In the genomic region with DNA sequence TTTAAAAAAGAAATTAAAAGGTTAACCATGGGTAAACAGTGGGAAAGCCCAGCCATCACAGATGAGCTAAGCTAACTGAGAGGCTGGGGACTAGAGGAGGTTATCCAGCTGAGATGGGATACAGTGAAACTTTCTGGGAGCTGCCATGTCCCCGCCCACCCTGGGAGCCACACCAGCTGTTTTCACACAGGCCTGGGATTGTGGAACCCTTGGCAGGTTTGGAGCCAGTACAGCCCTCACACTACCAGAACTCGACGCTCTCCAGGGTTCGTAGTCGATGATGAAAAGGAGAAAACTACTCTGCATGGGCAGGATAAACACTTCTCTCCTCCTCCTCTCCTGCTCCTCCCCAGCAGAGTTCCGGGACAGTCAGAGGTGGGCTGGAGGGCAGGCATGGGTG, we compare ENCODE assay signal across 12 mouse cellular contexts. TPM values are rescaled to one million over a fixed set of nuclear protein-coding genes. Genes with fewer than 3 reads are reported as not detected.
DNase-seq lines count a peak whose midpoint lies in the region; ATAC-seq and TF ChIP-seq lines count a peak whose summit lies in the region.
"Had no signal": no experiment of that assay in that cellular context is flagged by ENCODE, and none has a peak within 500 bp of the region (broad histone marks: within the 10 kb centered on the region; RNA-seq: fewer than 3 reads in every experiment).

No protein-coding gene starts in this region.

- no peaks in the 10 kb centered on the region for H3K9me3 ChIP-seq in embryonic facial prominence, embryonic 14.5 days (ENCODE audit: control insufficient read depth, low read length)
- no peaks in the 10 kb centered on the region for H3K9me3 ChIP-seq in embryonic facial prominence, embryonic 10.5 days
- no peaks in the 10 kb centered on the region for H3K9me3 ChIP-seq in lung, embryonic 14.5 days (ENCODE audit: low read depth, low read length)
- no peaks in the 10 kb centered on the region for H3K9me3 ChIP-seq in stomach, embryonic 14.5 days (ENCODE audit: control insufficient read depth, low read depth, low read length)
- H3K9me3 ChIP-seq: neural tube, embryonic 15.5 days had no signal

- intact Hi-C loops in heart, postnatal 36 days (cut with DNase I): no loop called here

- no peaks in the 10 kb centered on the region for H3K4me1 ChIP-seq in embryonic facial prominence, embryonic 14.5 days (ENCODE audit: control insufficient read depth, insufficient read depth, low read length)
- peaks cover 27% of the 10 kb centered on the region for H3K4me1 ChIP-seq in embryonic facial prominence, embryonic 10.5 days
- no peaks in the 10 kb centered on the region for H3K4me1 ChIP-seq in lung, embryonic 14.5 days (ENCODE audit: insufficient read depth)
- H3K4me1 ChIP-seq in lung, adult 2 months (ENCODE audit: control insufficient read depth, insufficient read depth, low read length): no peaks in the 10 kb centered on the region
- peaks cover 5% of the 10 kb centered on the region for H3K4me1 ChIP-seq in stomach, embryonic 14.5 days (ENCODE audit: control insufficient read depth, insufficient read depth, low read length)
- H3K4me1 ChIP-seq: limb, embryonic 12.5 days had no signal

- 46% methylated on average over 6 of the region's 6 CpGs for WGBS in embryonic facial prominence, embryonic 14.5 days
- 72% methylated on average over 6 of the region's 6 CpGs for WGBS in embryonic facial prominence, embryonic 10.5 days
- 25% methylated on average over 6 of the region's 6 CpGs for WGBS in lung, embryonic 14.5 days
- WGBS in lung, adult 2 months: 56% methylated on average over 6 of the region's 6 CpGs
- WGBS in stomach, embryonic 14.5 days: 28% methylated on average over 6 of the region's 6 CpGs

- no peak overlapping the region for H3K4me2 ChIP-seq in embryonic facial prominence, embryonic 14.5 days (ENCODE audit: low read depth, low read length)
- no peak overlapping the region for H3K4me2 ChIP-seq in lung, embryonic 14.5 days
- no peak overlapping the region for H3K4me2 ChIP-seq in stomach, embryonic 14.5 days (replicated peaks; ENCODE audit: low read depth, low read length)
- H3K4me2 ChIP-seq: limb, embryonic 12.5 days; neural tube, embryonic 15.5 days had no signal

- no peak overlapping the region for H3K4me3 ChIP-seq in embryonic facial prominence, embryonic 14.5 days (ENCODE audit: low read depth, low read length)
- H3K4me3 ChIP-seq in embryonic facial prominence, embryonic 10.5 days: no peak overlapping the region
- H3K4me3 ChIP-seq in lung, embryonic 14.5 days (ENCODE audit: low read depth, low read length): no peak overlapping the region
- no peak overlapping the region for H3K4me3 ChIP-seq in lung, adult 2 months (replicated peaks; ENCODE audit: extremely low read depth, low read depth, low read length)
- H3K4me3 ChIP-seq in stomach, embryonic 14.5 days (ENCODE audit: low read depth, low read length): no peak overlapping the region
- H3K4me3 ChIP-seq: limb, embryonic 12.5 days; neural tube, embryonic 15.5 days had no signal

- peak; percentile 48; the same call in 1 of the 2 replicates for ATAC-seq in embryonic facial prominence, embryonic 14.5 days (ENCODE audit: low read depth)
- ATAC-seq in lung, embryonic 14.5 days (ENCODE audit: insufficient read depth): peak; percentile 53; the same call in 1 of the 2 replicates
- ATAC-seq in stomach, embryonic 14.5 days (ENCODE audit: insufficient number of reproducible peaks, insufficient read depth, low FRiP score, low read depth): peak; percentile 76; the same call in 1 of the 2 replicates

- no peak for TF ChIP-seq CTCF in lung, embryonic 14.5 days (IDR thresholded peaks at IDR 0.05; ENCODE audit: low read depth)
- TF ChIP-seq CTCF in lung, adult 2 months (IDR thresholded peaks at IDR 0.05; ENCODE audit: insufficient read depth, low read length): no peak

- no peaks in the 10 kb centered on the region for H3K27me3 ChIP-seq in embryonic facial prominence, embryonic 14.5 days (replicated peaks; ENCODE audit: control insufficient read depth, insufficient read depth, low read length)
- no peaks in the 10 kb centered on the region for H3K27me3 ChIP-seq in embryonic facial prominence, embryonic 10.5 days (replicated peaks; ENCODE audit: low read depth, poor library complexity, severe bottlenecking)
- H3K27me3 ChIP-seq in lung, embryonic 14.5 days (ENCODE audit: insufficient read depth, low read length): no peaks in the 10 kb centered on the region
- H3K27me3 ChIP-seq in stomach, embryonic 14.5 days (ENCODE audit: control insufficient read depth, insufficient read depth, low read length): no peaks in the 10 kb centered on the region
- H3K27me3 ChIP-seq: limb, embryonic 12.5 days; neural tube, embryonic 15.5 days had no signal

- peak; percentile 51 for DNase-seq in embryonic facial prominence, embryonic 14.5 days (ENCODE audit: low spot score)
- DNase-seq in embryonic facial prominence, embryonic 10.5 days (ENCODE audit: low spot score): no peak
- peak; percentile 67 for DNase-seq in lung, embryonic 14.5 days
- DNase-seq in lung, adult 2 months: no peak
- peak; percentile 55 to 68 for DNase-seq in heart, postnatal 36 days
- DNase-seq in right cerebral cortex, postnatal 14 days: no peak
- DNase-seq in ovary, postnatal 36 days (ENCODE audit: low spot score): no peak
- DNase-seq: adrenal gland, postnatal 36 days; right cerebral cortex, postnatal 25 days had no signal

- H3K27ac ChIP-seq in embryonic facial prominence, embryonic 14.5 days (replicated peaks; ENCODE audit: low read depth, low read length): no peak overlapping the region
- H3K27ac ChIP-seq in embryonic facial prominence, embryonic 10.5 days (replicated peaks): no peak overlapping the region
- H3K27ac ChIP-seq in lung, embryonic 14.5 days (ENCODE audit: low read depth): no peak overlapping the region
- H3K27ac ChIP-seq in stomach, embryonic 14.5 days (ENCODE audit: low read length): no peak overlapping the region; the same call in 1 of the 2 replicates
- H3K27ac ChIP-seq: limb, embryonic 12.5 days; neural tube, embryonic 15.5 days had no signal

- TF ChIP-seq POLR2A in lung, adult 2 months (IDR thresholded peaks at IDR 0.05; ENCODE audit: borderline replicate concordance, extremely low read depth, low read depth, low read length): no peak

- no peaks in the 10 kb centered on the region for H3K36me3 ChIP-seq in embryonic facial prominence, embryonic 14.5 days (ENCODE audit: control insufficient read depth, insufficient read depth, low read length)
- no peaks in the 10 kb centered on the region for H3K36me3 ChIP-seq in embryonic facial prominence, embryonic 10.5 days (replicated peaks)
- H3K36me3 ChIP-seq in lung, embryonic 14.5 days (ENCODE audit: insufficient read depth): no peaks in the 10 kb centered on the region
- H3K36me3 ChIP-seq in stomach, embryonic 14.5 days (ENCODE audit: control insufficient read depth, insufficient read depth, low read length): no peaks in the 10 kb centered on the region
- H3K36me3 ChIP-seq: limb, embryonic 12.5 days; neural tube, embryonic 15.5 days had no signal

- H3K9ac ChIP-seq in embryonic facial prominence, embryonic 14.5 days (ENCODE audit: low read depth, low read length): no peak overlapping the region
- H3K9ac ChIP-seq in lung, embryonic 14.5 days: no peak overlapping the region
- H3K9ac ChIP-seq in stomach, embryonic 14.5 days (replicated peaks; ENCODE audit: low read depth, low read length): no peak overlapping the region
- H3K9ac ChIP-seq: limb, embryonic 12.5 days; neural tube, embryonic 15.5 days had no signal

RNA-seq across cellular contexts. Expression of gene Ncor2, which starts 56.9 kb away (rescaled TPM):
- polyA plus RNA-seq in embryonic facial prominence, embryonic 14.5 days (2014; fragmentation: Nextera tagmentation; extraction: Ambion mirVana): 34.9 and 37.3 TPM in 2 replicates
- polyA plus RNA-seq in embryonic facial prominence, embryonic 10.5 days (2016; fragmentation: Nextera tagmentation; extraction: Ambion mirVana): 19.2 and 19.8 TPM in 2 replicates
- 34.9 and 36.5 TPM in 2 replicates for polyA plus RNA-seq in lung, embryonic 14.5 days (2014; fragmentation: Nextera tagmentation; extraction: Ambion mirVana)
- polyA plus RNA-seq in lung, adult 2 months (2012; rRNA removed): 65.5 and 78.9 TPM in 2 replicates
- total RNA-seq in heart, postnatal 36 days (2021): 10 to 100 TPM; 70.5 to 74.8 TPM
- polyA plus RNA-seq in stomach, embryonic 14.5 days (2014; fragmentation: Nextera tagmentation; extraction: Ambion mirVana): 32.7 and 33.4 TPM in 2 replicates

Comparison
In these comparisons a context has a peak if more than half of its experiments do, and no peak if none do; other contexts are left out.
1. DNase-seq: peak in embryonic facial prominence, embryonic 14.5 days (single experiment), lung, embryonic 14.5 days (single experiment) and heart, postnatal 36 days (2 of 2); none in embryonic facial prominence, embryonic 10.5 days (single experiment), lung, adult 2 months (single experiment), right cerebral cortex, postnatal 14 days (single experiment) and ovary, postnatal 36 days (single experiment).
2. Peak in every context shown above with its lines, with median percentiles within 50 percentile points of each other: ATAC-seq.